Mouse (Mus musculus) small intestine, adult 2 months (tissue): ENCODE data around the gene Sycp2. TPM values are rescaled to one million over a fixed set of nuclear protein-coding genes. Genes with fewer than 3 reads are reported as not detected.

ENCODE experiments used
- H3K27ac ChIP-seq: fragments of 200-500 bp; 2 replicates; pipeline ENCODE4 v1.5.1; 2012; ENCODE audit warnings: low read depth, low read length, control low read depth, inconsistent platforms; ENCODE audit not compliant: insufficient read depth
- H3K27me3 ChIP-seq: fragments of 200-500 bp; 2 replicates; pipeline ENCODE4 v1.6.1; 2012; ENCODE audit warnings: mild to moderate bottlenecking, moderate library complexity, low read length, inconsistent platforms; ENCODE audit not compliant: control insufficient read depth, insufficient read depth
- H3K36me3 ChIP-seq: fragments of 200-500 bp; 2 replicates; pipeline ENCODE4 v1.6.1; 2012; ENCODE audit warnings: mild to moderate bottlenecking, low read length, control low read depth, inconsistent platforms; ENCODE audit not compliant: control insufficient read depth, insufficient read depth
- H3K4me1 ChIP-seq: fragments of 200-500 bp; 2 replicates; pipeline ENCODE4 v1.6.1; 2012; ENCODE audit warnings: low read length, inconsistent platforms, mixed read lengths; ENCODE audit not compliant: control insufficient read depth, insufficient read depth, insufficient read length
- H3K4me3 ChIP-seq: fragments of 200-500 bp; 2 replicates; pipeline ENCODE4 v1.5.1; 2012; ENCODE audit warnings: low read depth, mild to moderate bottlenecking, control low read depth, inconsistent platforms, low read length, moderate library complexity
- CTCF ChIP-seq: fragments of 200-500 bp; IDR thresholded peaks from 2 replicates; pipeline ENCODE4 v1.5.1; 2012; ENCODE audit warnings: low read depth, mild to moderate bottlenecking, control low read depth, inconsistent platforms, low read length, moderate library complexity, mixed read lengths; ENCODE audit not compliant: insufficient replicate concordance, insufficient read length; ENCODE audit errors: extremely low read depth
- POLR2A ChIP-seq: fragments of 200-500 bp; IDR thresholded peaks from 2 replicates; pipeline ENCODE4 v1.6.1; 2012; ENCODE audit warnings: low read depth, mild to moderate bottlenecking, control low read depth, inconsistent platforms, low read length, moderate library complexity
- WGBS: fragments of 180-500 bp; shearing (Covaris S2); methylation state at CpG from one replicate; pipeline ENCODE4 v1.1.7; 2018; 5-methylcytosine and 5-hydroxymethylcytosine counted together
- polyA plus RNA-seq: library from polyadenylated mRNA; depleted of rRNA; stranded (reverse); fragments of >200 nt; gene quantifications from 2 replicates; pipeline ENCODE4 v1.2.3, GENCODE M21; 2012; rRNA removed

Sycp2 gene
- not detected in 2 replicates for polyA plus RNA-seq

DNA sequence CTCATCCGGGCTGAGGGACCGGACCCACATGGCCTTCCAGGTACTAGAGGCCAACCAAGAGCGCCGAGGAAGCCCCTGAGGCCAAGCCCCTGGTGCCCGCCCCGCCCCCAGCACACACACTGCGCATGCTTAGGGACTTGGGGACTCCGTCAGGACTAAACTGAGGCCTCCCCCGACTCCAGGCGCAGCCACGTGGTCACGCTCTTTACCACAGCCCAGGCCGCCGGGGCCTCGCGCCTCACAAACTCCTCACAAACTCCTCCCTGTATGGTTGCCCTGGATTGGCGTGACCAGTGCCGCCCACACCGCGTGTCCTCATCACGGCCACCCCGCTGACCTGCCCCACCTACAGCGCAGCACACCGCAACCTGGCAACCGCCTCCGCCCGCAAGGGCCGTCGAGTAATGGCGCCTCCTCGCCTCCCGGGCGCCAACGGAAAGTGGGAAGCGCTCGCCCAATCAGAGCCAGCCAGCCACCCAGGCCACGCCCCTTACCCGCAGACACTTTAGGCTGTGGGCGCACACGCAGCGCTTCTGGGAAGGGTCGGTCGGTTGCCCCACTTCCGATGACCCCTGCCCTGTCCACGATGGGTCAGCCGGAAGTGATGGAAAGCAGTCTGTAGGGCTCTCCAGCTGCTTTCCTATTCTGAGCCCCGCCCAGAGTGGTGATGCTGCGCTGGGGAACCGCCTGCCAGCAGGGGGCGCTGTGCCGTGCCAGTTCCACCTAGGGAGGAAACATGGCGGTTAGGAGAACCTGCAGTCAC, at the start of gene Sycp2:
Gene Sycp2 (minus strand): TSS at position 633 of the 763 bp plus-strand sequence.
- peak; percentile 33; the same call in 1 of the 2 replicates for TF ChIP-seq CTCF
- TF ChIP-seq POLR2A: no peak
- H3K27me3 ChIP-seq: no peaks in the 10 kb centered on the region
- WGBS: 87% methylated on average over 52 of the region's 52 CpGs
- H3K4me3 ChIP-seq: no peak within 1 kb of the TSS
- H3K27ac ChIP-seq: no peak within 1 kb of the TSS
- no peaks in the 10 kb centered on the region for H3K4me1 ChIP-seq
- no peaks in the 10 kb centered on the region for H3K36me3 ChIP-seq

GRCm38 (mm10) chr2:178454664-178455516, 47.4 kb upstream of the Sycp2 start:
- no peak overlapping the region for H3K27ac ChIP-seq

DNA sequence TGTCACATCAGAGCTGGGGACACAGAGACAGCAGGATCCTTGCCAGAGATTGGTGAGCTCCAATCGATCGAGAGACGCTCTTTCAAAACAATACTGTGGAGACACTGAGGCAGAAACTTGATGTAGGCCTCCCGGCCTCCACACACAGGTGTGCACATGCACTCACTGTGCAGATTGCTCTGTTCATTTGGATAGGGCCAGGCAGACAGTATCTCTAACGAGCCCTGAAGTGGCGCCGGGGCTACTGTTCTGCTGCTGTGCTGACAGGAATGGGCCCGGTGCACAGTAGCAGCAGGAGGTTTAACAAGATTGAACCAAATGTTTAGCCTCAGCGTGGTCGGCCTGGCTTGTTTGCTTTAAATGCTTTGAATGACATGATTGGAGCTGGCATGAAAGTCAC, 43.5 kb upstream of the Sycp2 start:
- no peaks in the 10 kb centered on the region for H3K27me3 ChIP-seq
- no peak overlapping the region for H3K27ac ChIP-seq
- no peaks in the 10 kb centered on the region for H3K4me1 ChIP-seq
- no peaks in the 10 kb centered on the region for H3K36me3 ChIP-seq
- H3K4me3 ChIP-seq: no peak overlapping the region
- 85% methylated on average over 10 of the region's 10 CpGs for WGBS
- no peak for TF ChIP-seq POLR2A
- no peak for TF ChIP-seq CTCF

More at GRCm38 (mm10) chr2:178454664-178455516, 47.4 kb upstream of the Sycp2 start:
- Histone ChIP-seq H3K4me3 (no peak overlapping the region), H3K36me3 (no peaks in the 10 kb centered on the region), H3K4me1 (peaks cover 7% of the 10 kb centered on the region; the same call in 1 of the 2 replicates), H3K27me3 (no peaks in the 10 kb centered on the region)
- WGBS: 60% methylated on average over 17 of the region's 17 CpGs
- TF ChIP-seq CTCF (no peak), POLR2A (no peak)

- TF ChIP-seq POLR2A (no peak), CTCF (no peak)
- Histone ChIP-seq H3K27ac (no peak overlapping the region), H3K27me3 (no peaks in the 10 kb centered on the region), H3K4me3 (no peak overlapping the region), H3K36me3 (no peaks in the 10 kb centered on the region), H3K4me1 (no peaks in the 10 kb centered on the region)
- WGBS: 50% methylated on average over 2 of the region's 2 CpGs
These were observed 42.8 kb upstream of the Sycp2 start for GRCm38 (mm10) chr2:178450236-178450635.

DNA sequence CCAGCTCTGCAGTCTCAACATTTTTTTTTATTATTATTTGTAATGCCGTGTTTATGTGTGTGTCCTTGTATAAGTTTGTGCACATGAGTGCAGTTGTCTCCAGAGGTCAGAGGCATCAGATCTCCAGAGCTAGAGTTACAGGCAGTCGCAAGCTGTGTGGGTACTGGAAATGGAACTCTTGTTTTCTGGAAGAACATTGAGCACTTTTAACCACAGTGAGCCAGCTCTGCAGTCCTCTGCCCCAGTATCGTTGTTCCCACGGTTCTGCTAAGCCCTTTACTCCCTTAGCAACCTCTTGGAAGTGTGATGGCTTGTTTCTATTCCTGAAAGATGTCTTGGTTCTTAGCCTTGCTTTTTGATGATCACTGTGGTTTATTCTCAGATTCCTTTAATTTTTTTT, 41.9 kb upstream of the Sycp2 start:
- TF ChIP-seq POLR2A: no peak
- TF ChIP-seq CTCF: no peak
- H3K27me3 ChIP-seq: no peaks in the 10 kb centered on the region
- no peaks in the 10 kb centered on the region for H3K36me3 ChIP-seq
- 81% methylated on average over 4 of the region's 4 CpGs for WGBS
- H3K4me1 ChIP-seq: no peaks in the 10 kb centered on the region
- H3K4me3 ChIP-seq: no peak overlapping the region
- no peak overlapping the region for H3K27ac ChIP-seq

- Histone ChIP-seq H3K4me3 (no peak overlapping the region), H3K27me3 (no peaks in the 10 kb centered on the region), H3K36me3 (no peaks in the 10 kb centered on the region), H3K4me1 (peaks cover 3% of the 10 kb centered on the region; the same call in 1 of the 2 replicates), H3K27ac (no peak overlapping the region)
- TF ChIP-seq POLR2A (no peak), CTCF (no peak)
- WGBS: 76% methylated on average over 9 of the region's 9 CpGs
These were observed 29.8 kb upstream of the Sycp2 start for GRCm38 (mm10) chr2:178437311-178437710.

DNA sequence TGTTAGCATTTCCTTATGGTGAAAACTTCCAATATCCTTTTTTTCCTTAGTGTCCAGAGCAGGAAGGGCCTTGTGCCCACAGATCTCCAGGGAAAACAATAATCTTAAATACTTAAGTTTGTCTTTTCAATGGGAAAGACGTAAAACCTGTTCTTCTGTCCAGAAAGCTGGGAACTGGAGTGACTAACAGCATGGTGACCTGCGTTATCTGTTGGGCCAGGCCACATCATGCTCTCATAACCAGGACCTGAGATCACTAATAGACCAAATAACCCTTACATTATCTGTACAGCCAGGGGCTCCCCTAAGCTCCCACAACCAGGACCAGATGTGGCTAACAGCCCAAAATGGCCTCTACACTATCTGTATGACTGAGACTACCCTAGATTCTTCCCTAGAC, 26.4 kb upstream of the Sycp2 start:
- TF ChIP-seq POLR2A: no peak
- TF ChIP-seq CTCF: no peak
- Histone ChIP-seq H3K27me3 (no peaks in the 10 kb centered on the region), H3K36me3 (no peaks in the 10 kb centered on the region), H3K4me3 (no peak overlapping the region), H3K27ac (no peak overlapping the region), H3K4me1 (peaks cover 6% of the 10 kb centered on the region; the same call in 1 of the 2 replicates)
- WGBS: 47% methylated on average over 2 of the region's 2 CpGs
